Mouse (Mus musculus) lung, postnatal 0 days (tissue): Measurements from ENCODE around the gene Pde3a. TPM values are rescaled to one million over a fixed set of nuclear protein-coding genes. Genes with fewer than 3 reads are reported as not detected.
A peak's percentile ranks its signal among the peaks of the same experiment; 100 is the strongest.

ENCODE experiments used
- ATAC-seq: fragments of 200-750 bp; cut with Nextera tagmentation; 2 replicates; pipeline ENCODE4 v1.8.0; 2017; ENCODE audit warnings: moderate library complexity
- DNase-seq: peaks from one replicate; pipeline ENCODE4 v3.0.0-alpha.2; 2016; ENCODE audit warnings: low spot score
- H3K27ac ChIP-seq: fragments of 300-500 bp; sonication (generic); 2 replicates; pipeline ENCODE4 v1.5.1; 2014; ENCODE audit warnings: antibody characterized with exemption, mild to moderate bottlenecking, low read length, mixed read lengths
- H3K27me3 ChIP-seq: fragments of 300-500 bp; sonication (generic); replicated peaks from 2 replicates; pipeline ENCODE4 v1.6.1; 2014; ENCODE audit warnings: low read length, mixed read lengths; ENCODE audit not compliant: insufficient read depth
- H3K36me3 ChIP-seq: fragments of 300-500 bp; sonication (generic); 2 replicates; pipeline ENCODE4 v1.6.1; 2014; ENCODE audit warnings: low read length, mixed read lengths; ENCODE audit not compliant: insufficient read depth
- H3K4me1 ChIP-seq: fragments of 300-500 bp; sonication (generic); 2 replicates; pipeline ENCODE4 v1.6.1; 2014; ENCODE audit warnings: antibody characterized with exemption, low read depth, low read length, mixed read lengths; ENCODE audit not compliant: insufficient read depth
- H3K4me2 ChIP-seq: fragments of 300-500 bp; sonication (generic); replicated peaks from 2 replicates; pipeline ENCODE4 v1.6.1; 2014; ENCODE audit warnings: low read depth, mild to moderate bottlenecking, low read length, moderate library complexity, mixed read lengths
- H3K4me3 ChIP-seq: fragments of 300-500 bp; sonication (generic); 2 replicates; pipeline ENCODE4 v1.5.1; 2014; ENCODE audit warnings: low read depth, low read length
- H3K9ac ChIP-seq: fragments of 300-500 bp; sonication (generic); replicated peaks from 2 replicates; pipeline ENCODE4 v1.6.1; 2014; ENCODE audit warnings: low read depth, mild to moderate bottlenecking
- H3K9me3 ChIP-seq: fragments of 300-500 bp; sonication (generic); 2 replicates; pipeline ENCODE4 v1.6.1; 2016; ENCODE audit warnings: low read length, mixed read lengths
- CTCF ChIP-seq: IDR thresholded peaks from 2 replicates; pipeline ENCODE4 v1.5.1; 2016; ENCODE audit warnings: antibody characterized with exemption, mild to moderate bottlenecking
- EP300 ChIP-seq: IDR thresholded peaks from 2 replicates; pipeline ENCODE4 v1.6.1; 2016; ENCODE audit warnings: antibody characterized with exemption, mild to moderate bottlenecking, control low read depth
- WGBS: fragments of 180-500 bp; shearing (Covaris S2); extraction: QIAGEN DNeasy Blood & Tissue Kit; methylation state at CpG from one replicate; pipeline ENCODE4 v1.1.7; 2014; 5-methylcytosine and 5-hydroxymethylcytosine counted together
- polyA plus RNA-seq: library from polyadenylated mRNA; unstranded; fragments of >200 nt; fragmentation: Nextera tagmentation; extraction: Ambion mirVana; gene quantifications from 2 replicates; pipeline ENCODE4 v1.2.1, GENCODE M21; 2015

The Pde3a gene
- polyA plus RNA-seq, 1 experiment from 2014 or later: 12.1 TPM

DNA sequence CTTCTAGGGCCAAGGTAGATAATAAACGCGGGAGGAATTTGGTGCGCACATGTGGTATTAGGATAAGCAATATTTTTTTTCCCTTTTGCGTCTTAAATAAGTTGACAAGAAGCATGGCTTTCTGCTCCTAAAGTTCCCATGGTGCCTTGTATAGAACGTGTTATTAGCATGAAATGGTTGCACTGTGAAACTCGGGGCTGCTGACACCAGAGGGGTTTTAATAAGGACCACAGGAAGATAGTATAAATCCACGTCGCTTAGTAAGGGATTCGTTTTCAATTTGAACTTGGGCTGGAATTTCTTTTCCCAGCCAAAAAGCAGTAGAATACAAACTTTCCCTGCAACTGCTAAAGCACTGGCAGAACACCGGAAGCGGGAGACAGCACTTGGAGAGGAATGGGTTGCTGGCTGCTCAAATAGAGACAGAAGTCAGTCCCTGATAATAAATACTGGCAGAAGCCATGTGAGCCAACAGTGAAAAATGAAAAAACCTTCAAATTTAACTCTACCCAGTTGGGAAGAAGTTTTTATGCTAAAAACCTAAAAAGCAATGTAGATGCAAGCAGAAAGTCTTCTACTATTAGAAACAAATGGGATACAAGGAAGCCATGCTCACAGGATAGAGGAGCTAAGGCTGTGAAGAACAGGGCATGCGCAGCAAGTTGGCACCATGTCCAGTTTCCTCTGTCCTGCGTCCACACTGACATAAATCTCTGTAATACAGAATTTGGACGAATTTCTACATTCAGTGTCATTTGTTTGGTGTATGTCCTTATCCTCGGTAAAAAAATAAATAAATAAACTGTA lies 22.0 kb upstream of the Pde3a start:
- H3K4me3 ChIP-seq: no peak overlapping the region
- ATAC-seq (no peak), DNase-seq (peak; percentile 21)
- no peak overlapping the region for H3K4me2 ChIP-seq
- no peak overlapping the region for H3K9ac ChIP-seq
- TF ChIP-seq CTCF (no peak), EP300 (no peak)
- no peaks in the 10 kb centered on the region for H3K36me3 ChIP-seq
- 59% methylated on average over 15 of the region's 15 CpGs for WGBS
- H3K9me3 ChIP-seq: no peaks in the 10 kb centered on the region
- H3K27ac ChIP-seq: no peak overlapping the region
- no peaks in the 10 kb centered on the region for H3K27me3 ChIP-seq
- no peaks in the 10 kb centered on the region for H3K4me1 ChIP-seq

DNA sequence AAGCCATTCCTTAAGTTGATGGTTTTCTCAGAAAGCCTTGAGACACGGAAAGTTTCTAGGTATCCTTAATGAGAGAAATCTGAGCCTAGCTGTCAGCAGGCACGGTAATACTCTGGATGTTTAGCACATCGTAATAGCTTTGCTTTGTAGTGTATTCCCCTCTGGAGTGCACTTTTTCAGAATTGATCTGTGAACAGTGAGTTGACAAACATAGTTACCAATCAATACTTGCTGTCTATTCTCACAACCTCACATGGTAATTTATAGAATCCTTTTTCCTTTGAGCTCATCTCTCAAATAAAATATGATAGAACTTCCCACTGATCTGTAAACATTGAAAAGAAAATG lies 21.4 kb upstream of the Pde3a start:
- no peak for TF ChIP-seq EP300
- TF ChIP-seq CTCF: no peak
- Histone ChIP-seq H3K36me3 (no peaks in the 10 kb centered on the region), H3K4me2 (no peak overlapping the region), H3K27ac (no peak overlapping the region), H3K9ac (no peak overlapping the region), H3K27me3 (no peaks in the 10 kb centered on the region), H3K9me3 (no peaks in the 10 kb centered on the region), H3K4me3 (no peak overlapping the region), H3K4me1 (no peaks in the 10 kb centered on the region)
- ATAC-seq: no peak
- 46% methylated on average over 3 of the region's 3 CpGs for WGBS
- no peak for DNase-seq

DNA sequence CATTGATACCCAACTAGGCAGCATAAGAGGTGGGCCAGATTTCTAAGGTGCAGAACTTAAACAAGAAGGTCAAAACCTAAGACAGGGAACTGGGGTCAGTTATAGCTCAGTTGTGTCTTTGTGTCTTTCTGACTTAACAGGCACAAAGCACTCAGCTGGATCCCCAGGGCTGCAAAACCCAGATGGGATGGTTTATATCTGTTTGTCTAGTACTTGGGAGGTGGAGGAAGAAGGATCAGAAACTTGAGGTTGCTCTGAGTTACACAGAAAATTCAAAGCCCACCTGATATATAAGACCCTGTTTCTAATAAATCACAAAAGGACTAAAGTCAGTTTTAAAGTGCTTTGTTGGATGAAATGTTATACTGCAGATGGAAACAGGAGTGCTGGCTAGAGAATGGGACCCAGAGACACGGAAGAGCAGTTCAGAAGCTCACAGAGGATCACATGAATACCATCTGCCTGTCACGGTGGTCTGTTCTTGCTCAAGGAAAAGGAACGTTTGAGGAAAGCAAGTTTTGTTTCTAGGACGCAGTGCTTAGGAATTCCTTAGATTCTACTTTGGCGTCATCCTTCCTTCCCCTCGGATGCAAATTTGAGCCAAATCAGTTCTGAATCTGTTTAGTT lies 16.2 kb upstream of the Pde3a start:
- no peak for DNase-seq
- Histone ChIP-seq H3K4me3 (no peak overlapping the region), H3K9me3 (no peaks in the 10 kb centered on the region), H3K36me3 (no peaks in the 10 kb centered on the region), H3K27ac (no peak overlapping the region), H3K9ac (no peak overlapping the region), H3K27me3 (no peaks in the 10 kb centered on the region), H3K4me2 (no peak overlapping the region), H3K4me1 (no peaks in the 10 kb centered on the region)
- TF ChIP-seq CTCF: no peak
- TF ChIP-seq EP300: no peak
- ATAC-seq: no peak
- WGBS: 56% methylated on average over 6 of the region's 6 CpGs

DNA sequence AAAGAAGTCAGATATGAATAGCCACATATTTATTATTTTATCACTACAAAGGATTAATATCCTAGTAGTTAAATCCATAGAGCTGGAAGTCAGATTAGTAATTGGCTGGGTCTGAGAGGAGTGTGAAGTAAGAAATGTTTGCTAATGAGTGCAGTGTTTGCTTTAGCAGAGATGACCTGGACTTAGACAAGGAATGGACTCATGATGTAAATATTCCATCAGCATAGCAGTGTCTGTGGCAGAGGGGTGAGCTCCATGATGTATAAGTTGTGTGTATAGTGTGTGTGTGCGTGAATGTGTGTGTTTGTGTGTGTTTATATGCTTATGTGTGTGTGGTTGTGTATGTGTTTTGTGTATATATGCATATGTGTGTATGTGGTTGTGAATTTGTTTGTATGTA lies 7.3 kb upstream of the Pde3a start:
- H3K36me3 ChIP-seq: no peaks in the 10 kb centered on the region
- WGBS: 78% methylated on average over 1 of the region's 1 CpGs
- H3K4me1 ChIP-seq: no peaks in the 10 kb centered on the region
- no peak for ATAC-seq
- no peak for TF ChIP-seq EP300
- no peak for TF ChIP-seq CTCF
- no peak overlapping the region for H3K9ac ChIP-seq
- H3K9me3 ChIP-seq: no peaks in the 10 kb centered on the region
- H3K4me3 ChIP-seq: no peak overlapping the region
- no peak overlapping the region for H3K4me2 ChIP-seq
- H3K27ac ChIP-seq: no peak overlapping the region
- no peak for DNase-seq
- H3K27me3 ChIP-seq: no peaks in the 10 kb centered on the region

DNA sequence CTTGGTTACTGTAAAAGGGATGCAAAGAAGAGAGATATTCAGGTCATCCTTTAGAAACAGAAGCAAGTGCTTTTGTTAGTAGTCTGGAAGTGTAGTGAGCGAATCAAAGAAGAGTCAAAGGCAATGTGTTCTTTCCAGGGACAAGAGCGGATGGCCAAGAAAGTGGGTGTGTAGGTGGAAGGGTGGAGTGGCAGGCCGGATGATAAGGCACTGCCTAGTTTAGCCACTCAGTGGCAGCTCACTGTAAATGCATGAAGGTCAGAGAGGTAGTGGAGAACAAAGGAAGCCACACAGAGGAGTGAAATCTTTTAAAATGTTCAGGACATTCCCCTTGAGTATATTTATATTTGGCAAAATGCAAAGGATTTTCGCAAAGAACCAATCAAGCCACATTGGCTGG lies 4.0 kb upstream of the Pde3a start:
- Histone ChIP-seq H3K4me1 (no peaks in the 10 kb centered on the region), H3K9ac (no peak overlapping the region), H3K4me2 (no peak overlapping the region), H3K36me3 (no peaks in the 10 kb centered on the region), H3K9me3 (no peaks in the 10 kb centered on the region), H3K27me3 (no peaks in the 10 kb centered on the region), H3K4me3 (no peak overlapping the region), H3K27ac (no peak overlapping the region)
- no peak for TF ChIP-seq EP300
- TF ChIP-seq CTCF: peak; percentile 27
- 80% methylated on average over 4 of the region's 4 CpGs for WGBS
- ATAC-seq (no peak), DNase-seq (no peak)

DNA sequence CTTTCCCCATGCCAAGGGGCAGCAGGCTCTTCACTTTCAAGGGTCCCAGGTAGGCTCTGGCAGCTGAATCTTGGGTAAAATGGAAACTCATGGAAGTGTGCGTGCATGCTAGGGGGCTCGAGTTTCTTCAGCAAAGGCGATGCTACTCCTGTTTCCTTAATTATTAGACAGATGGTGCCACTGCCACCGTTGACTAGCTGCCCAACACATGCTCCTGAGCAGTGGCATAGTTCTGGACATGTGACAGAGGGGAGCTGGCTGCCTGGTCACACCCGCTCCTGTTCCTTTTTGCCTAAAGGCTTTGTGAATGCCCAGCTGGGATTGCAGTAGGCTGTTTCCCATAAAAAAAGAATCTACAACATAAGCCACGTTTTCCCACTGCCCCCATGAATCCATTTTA lies 2.7 kb upstream of the Pde3a start:
- no peak overlapping the region for H3K27ac ChIP-seq
- WGBS: 75% methylated on average over 6 of the region's 6 CpGs

More for the DNA sequence above, 2.7 kb upstream of the Pde3a start:
- Histone ChIP-seq H3K4me3 (no peak overlapping the region), H3K9me3 (no peaks in the 10 kb centered on the region), H3K36me3 (no peaks in the 10 kb centered on the region), H3K4me1 (no peaks in the 10 kb centered on the region), H3K27me3 (peaks cover 7% of the 10 kb centered on the region; the same call in 1 of the 2 replicates), H3K9ac (no peak overlapping the region), H3K4me2 (no peak overlapping the region)
- DNase-seq (no peak), ATAC-seq (no peak)
- TF ChIP-seq CTCF (no peak), EP300 (no peak)
